Mouse (Mus musculus) midbrain, embryonic 15.5 days (tissue): ENCODE data around the gene Bcat2. TPM values are rescaled to one million over a fixed set of nuclear protein-coding genes. Genes with fewer than 3 reads are reported as not detected.

ENCODE experiments used
- ATAC-seq: fragments of 200-750 bp; cut with Nextera tagmentation; replicated peaks from 2 replicates; pipeline ENCODE4 v1.8.0; 2017; ENCODE audit warnings: moderate TSS enrichment
- H3K27ac ChIP-seq: fragments of 300-500 bp; sonication (generic); 2 replicates; pipeline ENCODE4 v1.5.1; 2015; ENCODE audit warnings: mild to moderate bottlenecking, inconsistent platforms
- H3K27me3 ChIP-seq: fragments of 300-500 bp; sonication (generic); replicated peaks from 2 replicates; pipeline ENCODE4 v1.6.1; 2015; ENCODE audit warnings: inconsistent platforms
- H3K36me3 ChIP-seq: fragments of 300-500 bp; sonication (generic); replicated peaks from 2 replicates; pipeline ENCODE4 v1.6.1; 2015; ENCODE audit warnings: inconsistent platforms
- H3K4me1 ChIP-seq: fragments of 300-500 bp; sonication (generic); 2 replicates; pipeline ENCODE4 v1.6.1; 2015; ENCODE audit warnings: inconsistent platforms
- H3K4me2 ChIP-seq: fragments of 300-500 bp; sonication (generic); 2 replicates; pipeline ENCODE4 v1.6.1; 2015; ENCODE audit warnings: inconsistent platforms, mild to moderate bottlenecking, moderate library complexity
- H3K4me3 ChIP-seq: fragments of 300-500 bp; sonication (generic); 2 replicates; pipeline ENCODE4 v1.5.1; 2015; ENCODE audit warnings: mild to moderate bottlenecking, inconsistent platforms
- H3K9ac ChIP-seq: fragments of 300-500 bp; sonication (generic); 2 replicates; pipeline ENCODE4 v1.6.1; 2015; ENCODE audit warnings: mild to moderate bottlenecking, inconsistent platforms
- H3K9me3 ChIP-seq: fragments of 300-500 bp; sonication (generic); 2 replicates; pipeline ENCODE4 v1.6.1; 2016; ENCODE audit warnings: inconsistent platforms
- WGBS: fragments of 180-500 bp; shearing (Covaris S2); methylation state at CpG from one replicate; pipeline ENCODE4 v1.1.7; 2015; ENCODE audit warnings: mixed read lengths; 5-methylcytosine and 5-hydroxymethylcytosine counted together
- polyA plus RNA-seq: library from polyadenylated mRNA; unstranded; fragments of >200 nt; fragmentation: Nextera tagmentation; extraction: Ambion mirVana; gene quantifications from 2 replicates; pipeline ENCODE4 v1.2.1, GENCODE M21; 2015

The Bcat2 gene
- polyA plus RNA-seq, 1 experiment from 2014 or later: 23.8 TPM

DNA sequence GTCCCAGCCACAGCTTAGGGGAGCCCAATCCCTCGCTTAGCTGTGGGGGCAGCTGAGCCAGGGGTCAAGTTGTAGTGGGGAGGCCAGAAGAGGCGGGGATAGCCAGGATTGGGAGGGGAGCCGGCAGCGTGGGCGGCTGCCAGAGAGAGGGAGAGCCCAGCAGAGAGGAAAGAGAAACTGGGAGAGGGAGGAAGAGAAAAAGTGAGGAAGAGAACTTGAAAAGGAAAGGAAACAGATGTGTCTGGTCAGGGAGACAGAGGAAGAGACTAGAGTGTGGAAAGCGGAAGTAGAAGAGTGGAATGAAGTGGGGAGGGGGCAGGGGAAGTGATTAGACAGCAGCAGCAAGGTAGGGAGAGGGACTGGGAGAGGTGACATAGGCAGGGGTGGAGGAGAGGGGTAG, 40.5 kb upstream of the Bcat2 start:
- peaks cover 12% of the 10 kb centered on the region for H3K4me1 ChIP-seq
- no peak overlapping the region for H3K9ac ChIP-seq
- no peak overlapping the region for H3K4me3 ChIP-seq
- H3K4me2 ChIP-seq: no peak overlapping the region
- H3K27me3 ChIP-seq: no peaks in the 10 kb centered on the region
- no peak overlapping the region for H3K27ac ChIP-seq
- no peak for ATAC-seq
- H3K9me3 ChIP-seq: no peaks in the 10 kb centered on the region
- WGBS: 30% methylated on average over 6 of the region's 6 CpGs
- no peaks in the 10 kb centered on the region for H3K36me3 ChIP-seq

DNA sequence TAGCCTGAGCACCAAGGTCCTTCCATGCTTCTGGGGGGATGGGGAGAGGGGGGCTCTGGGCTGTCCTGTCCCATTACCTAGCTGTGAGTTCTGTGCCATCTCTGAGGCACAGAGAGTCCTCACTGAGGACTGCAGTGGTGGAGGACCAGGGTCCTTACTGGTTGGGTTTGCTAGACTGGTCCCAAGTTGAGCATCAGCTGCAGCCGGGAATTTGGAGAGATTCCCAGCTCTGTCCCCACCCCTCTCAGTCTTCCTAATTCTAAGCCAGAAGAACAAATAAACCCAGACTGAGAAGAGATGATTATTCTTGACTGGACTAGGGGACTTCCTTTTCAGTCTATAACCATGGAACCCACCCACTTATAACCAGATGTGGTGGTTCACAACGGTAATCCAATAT, 39.3 kb upstream of the Bcat2 start:
- H3K4me2 ChIP-seq: no peak overlapping the region
- 64% methylated on average over 2 of the region's 2 CpGs for WGBS
- no peaks in the 10 kb centered on the region for H3K36me3 ChIP-seq
- no peak for ATAC-seq
- no peak overlapping the region for H3K4me3 ChIP-seq
- no peak overlapping the region for H3K9ac ChIP-seq
- H3K4me1 ChIP-seq: peaks cover under 1% of the 10 kb centered on the region; the same call in 1 of the 2 replicates
- no peaks in the 10 kb centered on the region for H3K9me3 ChIP-seq
- no peak overlapping the region for H3K27ac ChIP-seq
- H3K27me3 ChIP-seq: no peaks in the 10 kb centered on the region

DNA sequence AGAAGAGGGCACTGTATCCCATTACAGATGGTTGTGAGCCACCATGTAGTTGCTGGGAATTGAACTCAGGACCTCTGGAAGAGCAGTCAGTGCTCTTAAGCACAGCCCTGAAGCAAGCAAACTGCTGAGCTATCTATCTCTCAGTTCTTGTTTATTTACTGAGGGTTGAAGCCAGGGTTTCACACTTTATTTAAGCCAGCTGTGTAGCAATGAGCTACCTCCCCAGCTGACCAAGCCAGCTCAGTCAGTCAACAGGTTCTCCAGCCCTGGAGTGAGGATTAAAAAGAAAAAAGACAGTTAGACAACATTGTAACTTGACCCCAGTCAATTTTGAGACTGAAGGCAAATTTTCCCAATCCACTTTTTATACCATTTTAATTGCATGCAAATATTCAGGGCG, 34.3 kb upstream of the Bcat2 start:
- Histone ChIP-seq H3K4me2 (no peak overlapping the region), H3K9me3 (no peaks in the 10 kb centered on the region), H3K27me3 (no peaks in the 10 kb centered on the region), H3K27ac (no peak overlapping the region), H3K9ac (no peak overlapping the region), H3K36me3 (no peaks in the 10 kb centered on the region), H3K4me3 (no peak overlapping the region), H3K4me1 (peaks cover 5% of the 10 kb centered on the region)
- no peak for ATAC-seq
- WGBS: 68% methylated on average over 1 of the region's 1 CpGs

DNA sequence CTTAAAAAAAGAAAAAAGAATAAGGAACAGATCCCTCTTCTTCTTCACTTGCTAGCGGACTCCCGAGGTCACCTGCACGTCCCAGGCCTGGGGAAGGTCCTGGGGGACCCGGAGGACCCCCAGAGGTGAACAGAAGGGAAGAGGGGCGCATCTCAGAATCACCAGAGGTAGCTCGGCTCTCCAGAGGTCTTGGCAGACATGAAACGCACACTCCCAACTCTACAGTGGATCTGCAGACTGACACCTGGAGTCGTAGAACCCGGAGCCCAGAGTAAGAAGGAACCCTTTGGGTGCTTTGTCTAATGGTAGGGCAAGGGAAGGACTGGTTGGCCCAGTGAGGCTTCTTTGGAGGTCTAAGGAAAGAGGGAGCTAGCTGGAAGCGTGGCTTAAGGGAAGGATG, 32.4 kb upstream of the Bcat2 start:
- H3K4me3 ChIP-seq: peak overlapping the region; percentile 64
- ATAC-seq: 0 out of 2 replicates have a peak, but pooled peaks have one; percentile 2
- H3K4me1 ChIP-seq: peaks cover 5% of the 10 kb centered on the region
- H3K27ac ChIP-seq: no peak overlapping the region
- H3K9ac ChIP-seq: peak overlapping the region; percentile 71
- peak overlapping the region; percentile 77 for H3K4me2 ChIP-seq
- H3K36me3 ChIP-seq: no peaks in the 10 kb centered on the region
- 82% methylated on average over 10 of the region's 10 CpGs for WGBS
- H3K9me3 ChIP-seq: no peaks in the 10 kb centered on the region
- no peaks in the 10 kb centered on the region for H3K27me3 ChIP-seq

DNA sequence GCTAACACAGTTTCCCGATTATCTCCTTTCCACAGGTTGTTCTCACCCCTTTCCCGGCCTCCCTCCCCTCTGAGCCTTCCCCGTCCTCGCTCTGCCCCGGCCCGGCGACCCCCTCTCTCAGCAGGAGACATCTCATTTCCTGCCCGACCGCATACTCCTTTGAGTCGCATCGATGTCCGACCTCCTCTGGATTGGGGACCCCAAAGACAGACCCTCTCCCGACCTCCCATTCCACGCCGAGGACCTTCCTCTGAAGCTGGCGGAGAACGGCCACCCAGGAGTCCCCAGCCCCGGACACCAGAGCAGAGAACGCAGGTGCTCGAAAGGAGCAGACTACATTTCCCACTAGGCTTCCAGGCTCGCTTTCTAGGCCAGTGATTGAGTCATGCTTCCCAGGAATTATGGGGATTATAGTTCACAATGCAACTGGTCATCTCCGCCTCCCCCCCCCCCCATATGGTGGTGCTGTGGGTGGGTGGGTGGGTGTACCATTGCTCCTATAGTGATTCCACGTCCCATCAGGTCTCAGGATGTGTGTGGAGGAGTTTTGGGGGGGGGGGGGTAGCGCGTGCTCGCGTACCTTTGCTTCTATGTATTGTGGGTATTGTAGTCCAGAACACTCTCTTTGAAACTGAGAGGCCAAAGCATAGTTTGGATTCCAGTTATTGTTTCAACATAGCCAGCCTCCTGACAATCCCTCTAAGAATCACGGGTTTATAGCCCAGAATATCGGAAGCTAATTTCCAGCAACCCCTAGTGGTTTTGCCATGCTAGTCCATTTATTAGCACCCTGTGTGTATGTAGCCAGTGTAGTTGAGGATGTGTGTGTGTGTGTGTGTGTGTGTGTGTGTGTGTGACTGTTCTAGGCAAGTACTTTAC, 31.6 kb upstream of the Bcat2 start:
- Histone ChIP-seq H3K4me1 (peaks cover 5% of the 10 kb centered on the region), H3K4me3 (peak overlapping the region; percentile 64), H3K36me3 (no peaks in the 10 kb centered on the region), H3K27ac (peak overlapping the region; percentile 62), H3K27me3 (no peaks in the 10 kb centered on the region), H3K9me3 (no peaks in the 10 kb centered on the region), H3K4me2 (peak overlapping the region; percentile 77), H3K9ac (peak overlapping the region; percentile 71)
- 4% methylated on average over 29 of the region's 29 CpGs for WGBS
- peak; percentile 93 for ATAC-seq

DNA sequence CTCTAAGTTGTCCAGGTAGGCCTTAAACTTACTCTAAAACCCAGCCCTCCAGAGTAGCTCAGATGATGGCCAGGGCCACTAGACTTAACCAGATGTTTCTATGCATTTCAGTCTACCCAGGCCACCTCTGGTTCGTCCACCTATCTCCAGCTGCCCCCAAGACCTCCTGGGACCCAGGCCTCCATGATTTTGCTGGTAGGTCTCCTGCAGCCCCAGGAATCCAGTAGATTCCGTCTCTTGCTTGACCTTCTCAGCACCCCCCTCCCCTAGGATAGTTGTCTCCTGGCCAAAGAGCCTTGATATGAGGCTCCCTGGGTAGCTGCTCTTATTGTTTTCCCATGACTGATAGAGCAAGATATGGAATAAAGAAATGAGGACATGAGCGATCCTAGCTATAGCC, 30.9 kb upstream of the Bcat2 start:
- peak; percentile 20 for ATAC-seq
- no peaks in the 10 kb centered on the region for H3K27me3 ChIP-seq
- WGBS: 86% methylated on average over 3 of the region's 3 CpGs
- no peak overlapping the region for H3K4me2 ChIP-seq
- H3K9me3 ChIP-seq: no peaks in the 10 kb centered on the region
- no peak overlapping the region for H3K9ac ChIP-seq
- H3K4me1 ChIP-seq: peaks cover 5% of the 10 kb centered on the region
- no peak overlapping the region for H3K4me3 ChIP-seq
- H3K36me3 ChIP-seq: no peaks in the 10 kb centered on the region
- H3K27ac ChIP-seq: no peak overlapping the region

DNA sequence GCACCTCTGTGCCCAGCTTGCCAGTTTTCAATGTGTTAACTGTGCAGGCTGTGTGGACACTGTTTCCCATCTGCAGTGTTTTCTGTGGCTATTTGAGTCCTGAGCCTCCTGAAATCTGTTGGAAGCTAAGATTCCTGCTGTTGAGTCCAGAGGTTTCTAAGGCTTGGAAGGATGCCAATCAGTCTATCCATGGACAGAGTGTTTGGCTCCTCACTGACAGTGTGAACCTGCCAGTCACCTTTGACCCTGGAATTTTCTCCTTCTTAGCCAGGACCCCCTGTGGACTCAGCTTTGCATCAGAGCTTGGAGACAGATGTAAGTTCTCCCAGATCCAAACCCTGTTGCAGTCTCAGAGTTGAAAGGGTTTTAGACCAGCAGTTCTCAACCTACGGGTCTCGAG, 29.7 kb upstream of the Bcat2 start:
- H3K9me3 ChIP-seq: no peaks in the 10 kb centered on the region
- H3K36me3 ChIP-seq: no peaks in the 10 kb centered on the region
- no peak overlapping the region for H3K4me3 ChIP-seq
- H3K9ac ChIP-seq: no peak overlapping the region
- 56% methylated on average over 2 of the region's 2 CpGs for WGBS
- H3K4me2 ChIP-seq: no peak overlapping the region
- no peak for ATAC-seq
- H3K4me1 ChIP-seq: peaks cover 5% of the 10 kb centered on the region
- H3K27ac ChIP-seq: no peak overlapping the region
- H3K27me3 ChIP-seq: no peaks in the 10 kb centered on the region

DNA sequence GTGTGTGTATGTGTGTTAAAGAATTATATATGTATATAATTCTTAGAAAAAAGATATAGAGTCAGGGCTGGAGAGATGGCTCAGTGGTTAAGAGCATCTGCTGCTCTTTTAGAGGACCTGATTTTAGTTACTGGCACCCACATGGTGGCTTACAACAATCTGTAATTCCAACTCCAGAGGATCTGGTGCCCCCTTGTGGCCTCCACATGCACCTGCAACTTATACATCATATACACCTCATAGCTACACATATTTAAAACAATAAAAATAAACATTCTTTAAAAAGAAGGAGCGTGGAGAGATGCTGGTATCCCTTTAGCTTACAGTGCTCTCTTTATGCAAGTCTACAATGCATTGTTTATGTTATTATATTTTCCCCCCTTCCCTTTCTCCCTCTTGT, 25.4 kb upstream of the Bcat2 start:
- H3K36me3 ChIP-seq: no peaks in the 10 kb centered on the region
- no peak overlapping the region for H3K27ac ChIP-seq
- H3K9ac ChIP-seq: no peak overlapping the region
- H3K4me3 ChIP-seq: no peak overlapping the region
- 100% methylated on average over 1 of the region's 1 CpGs for WGBS
- H3K4me1 ChIP-seq: no peaks in the 10 kb centered on the region
- no peaks in the 10 kb centered on the region for H3K9me3 ChIP-seq
- H3K27me3 ChIP-seq: no peaks in the 10 kb centered on the region
- H3K4me2 ChIP-seq: no peak overlapping the region
- ATAC-seq: no peak

DNA sequence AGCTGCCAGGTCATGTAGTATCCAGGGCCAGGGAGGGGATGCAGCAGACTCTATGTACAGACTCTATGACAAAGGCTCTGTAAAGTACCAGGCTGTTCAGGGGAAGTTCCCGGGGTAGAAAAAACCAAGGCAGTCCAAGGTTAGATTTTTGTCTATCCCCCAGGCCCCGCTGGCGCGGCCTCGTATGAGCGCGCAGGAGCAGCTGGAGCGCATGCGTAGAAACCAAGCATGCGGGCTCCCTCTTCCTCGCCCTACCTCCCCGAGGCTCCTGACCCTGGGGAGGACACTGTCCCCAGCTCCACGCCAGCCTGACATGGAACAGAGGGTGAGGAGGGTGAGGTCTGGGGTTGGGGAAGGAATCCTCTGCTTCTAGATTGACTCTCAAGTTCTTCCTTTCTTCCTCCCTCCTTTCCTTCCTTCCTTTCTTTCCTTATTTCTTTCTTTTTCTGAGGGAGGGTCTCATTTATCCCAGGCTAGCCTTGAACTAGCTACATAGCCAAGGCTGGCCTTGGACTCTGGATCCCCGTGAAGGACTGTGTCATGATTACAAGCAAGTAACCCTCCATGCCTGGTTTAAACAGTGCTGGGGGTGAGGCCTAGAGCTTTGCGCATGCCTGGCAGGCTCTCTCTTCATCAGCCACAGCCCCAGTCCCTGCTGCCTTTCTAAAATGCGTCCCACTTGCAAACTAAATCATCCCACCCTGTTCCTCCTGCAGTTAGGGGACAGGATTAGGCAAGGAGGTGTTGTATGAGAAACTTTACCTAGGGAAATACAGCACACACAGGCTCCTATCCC, 20.1 kb upstream of the Bcat2 start:
- H3K4me3 ChIP-seq: no peak overlapping the region
- ATAC-seq: no peak
- H3K4me1 ChIP-seq: no peaks in the 10 kb centered on the region
- H3K9me3 ChIP-seq: no peaks in the 10 kb centered on the region
- no peak overlapping the region for H3K27ac ChIP-seq
- no peaks in the 10 kb centered on the region for H3K36me3 ChIP-seq
- WGBS: 84% methylated on average over 16 of the region's 16 CpGs
- H3K27me3 ChIP-seq: no peaks in the 10 kb centered on the region
- H3K9ac ChIP-seq: no peak overlapping the region
- H3K4me2 ChIP-seq: no peak overlapping the region

DNA sequence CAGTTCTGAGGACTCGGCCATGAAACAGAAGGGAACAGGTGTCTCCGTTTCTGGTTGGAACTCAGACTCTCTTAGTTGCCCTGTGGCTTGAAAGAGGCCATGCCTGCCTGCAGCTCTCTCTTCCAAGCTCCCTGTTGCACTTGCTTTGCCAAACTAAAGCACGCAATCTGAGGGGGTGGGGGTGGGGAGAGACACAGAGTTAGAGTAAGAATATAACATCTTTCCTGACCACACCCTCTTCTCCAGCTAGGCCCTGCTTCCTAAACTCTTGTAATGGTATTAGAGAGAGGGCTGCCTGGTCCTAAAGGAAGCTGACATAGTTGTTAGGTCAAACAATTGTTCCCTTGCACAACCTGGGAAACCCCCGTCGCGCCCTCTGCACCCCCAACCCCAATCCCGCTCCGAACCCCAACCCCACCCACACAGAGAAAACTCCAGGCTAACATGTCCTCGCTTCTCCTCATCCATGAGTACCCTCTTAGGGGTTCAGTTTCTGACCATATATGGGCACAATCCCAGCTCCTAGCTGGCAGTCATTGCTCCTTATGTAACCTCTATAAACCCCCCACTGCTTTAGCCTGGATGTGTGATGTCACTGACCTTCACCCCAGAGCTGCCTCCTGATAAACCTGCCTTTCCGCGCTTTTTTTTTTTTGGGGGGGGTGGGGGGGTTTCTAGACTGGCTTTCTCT, 19.0 kb upstream of the Bcat2 start:
- no peak for ATAC-seq
- no peaks in the 10 kb centered on the region for H3K9me3 ChIP-seq
- no peak overlapping the region for H3K4me3 ChIP-seq
- H3K36me3 ChIP-seq: no peaks in the 10 kb centered on the region
- no peak overlapping the region for H3K4me2 ChIP-seq
- no peak overlapping the region for H3K27ac ChIP-seq
- WGBS: 82% methylated on average over 11 of the region's 11 CpGs
- no peak overlapping the region for H3K9ac ChIP-seq
- H3K4me1 ChIP-seq: no peaks in the 10 kb centered on the region
- no peaks in the 10 kb centered on the region for H3K27me3 ChIP-seq

DNA sequence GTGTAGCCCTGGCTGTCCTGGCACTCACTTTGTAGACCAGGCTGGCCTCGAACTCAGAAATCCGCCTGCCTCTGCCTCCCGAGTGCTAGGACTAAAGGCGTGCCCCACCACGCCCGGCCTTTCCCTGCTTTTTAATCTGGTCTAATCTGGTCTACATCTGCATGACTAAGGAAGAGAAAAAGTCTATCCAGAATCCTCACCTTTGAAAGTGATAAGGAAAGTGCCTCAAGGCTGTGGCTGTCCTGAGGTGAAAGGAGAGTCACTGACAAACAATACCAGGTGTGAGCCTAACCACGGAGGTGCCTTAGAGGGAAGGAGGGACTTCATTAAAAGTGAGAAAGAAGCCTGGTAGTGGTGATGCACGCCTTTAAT, 18.5 kb upstream of the Bcat2 start:
- 82% methylated on average over 8 of the region's 8 CpGs for WGBS
- no peaks in the 10 kb centered on the region for H3K4me1 ChIP-seq
- no peaks in the 10 kb centered on the region for H3K9me3 ChIP-seq
- H3K4me2 ChIP-seq: no peak overlapping the region
- no peaks in the 10 kb centered on the region for H3K27me3 ChIP-seq
- no peak overlapping the region for H3K9ac ChIP-seq
- ATAC-seq: no peak
- no peaks in the 10 kb centered on the region for H3K36me3 ChIP-seq
- no peak overlapping the region for H3K4me3 ChIP-seq
- no peak overlapping the region for H3K27ac ChIP-seq

DNA sequence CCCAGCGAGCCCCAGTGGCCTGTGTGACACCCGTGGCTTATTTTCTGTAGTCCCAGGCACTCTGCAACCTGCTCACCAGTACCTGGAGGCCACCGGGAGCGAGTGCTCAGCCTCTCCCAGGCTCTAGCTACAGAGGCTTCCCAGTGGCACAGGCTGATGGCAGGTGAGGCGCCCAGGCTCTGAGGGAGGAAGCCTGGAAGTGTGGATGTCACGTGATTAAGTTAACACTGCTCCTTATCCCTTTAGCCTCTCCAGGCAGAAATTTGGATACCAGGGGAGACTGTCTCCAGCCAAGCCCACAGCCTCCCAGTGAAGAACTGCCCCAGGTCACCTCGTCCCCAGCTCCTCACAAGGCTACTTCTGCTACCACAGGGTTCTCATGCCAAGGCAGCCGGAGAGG, 16.4 kb upstream of the Bcat2 start:
- Histone ChIP-seq H3K4me1 (no peaks in the 10 kb centered on the region), H3K9ac (no peak overlapping the region), H3K36me3 (no peaks in the 10 kb centered on the region), H3K4me3 (no peak overlapping the region), H3K27ac (no peak overlapping the region), H3K9me3 (no peaks in the 10 kb centered on the region), H3K27me3 (no peaks in the 10 kb centered on the region), H3K4me2 (no peak overlapping the region)
- ATAC-seq: no peak
- WGBS: 60% methylated on average over 8 of the region's 8 CpGs
